ENCODE assay signal across 12 mouse cellular contexts in the genomic region with DNA sequence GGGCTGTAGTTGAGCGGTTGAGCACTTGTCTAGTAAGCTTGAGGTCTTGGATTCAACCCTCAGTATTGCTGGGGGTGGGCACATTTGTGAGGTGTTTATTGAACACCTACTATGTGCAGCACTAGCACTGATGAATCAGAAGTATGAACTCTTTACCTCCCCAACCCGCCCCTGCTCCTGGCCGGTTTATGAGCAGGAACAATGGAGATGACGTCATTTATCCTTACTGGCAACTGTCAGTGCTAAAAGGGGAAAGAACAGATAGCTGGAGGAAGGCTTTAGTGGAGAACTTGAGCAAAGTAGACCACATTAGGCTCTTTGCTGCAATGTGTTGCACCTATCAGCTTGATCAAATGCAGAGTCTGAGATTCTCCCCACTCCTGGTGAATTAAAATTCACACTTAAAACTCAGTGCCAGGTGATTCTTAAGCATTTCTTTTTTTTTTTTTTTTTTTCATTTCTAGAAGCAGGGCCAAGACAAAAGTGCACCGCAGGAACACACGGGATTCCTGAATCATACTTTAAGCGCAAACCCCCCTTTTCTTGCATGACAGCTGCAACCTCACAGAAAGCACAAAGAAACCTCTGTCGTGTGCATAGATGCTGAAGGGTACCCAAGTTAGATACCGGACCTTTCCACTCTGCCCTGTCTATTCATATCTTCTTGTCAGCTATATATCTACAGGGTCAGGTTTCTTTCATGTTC. TPM values are rescaled to one million over a fixed set of nuclear protein-coding genes. Genes with fewer than 3 reads are reported as not detected.
A peak's percentile ranks its signal among the peaks of the same experiment; 100 is the strongest.
DNase-seq lines count a peak whose midpoint lies in the region; ATAC-seq lines count a peak whose summit lies in the region.
"Had no signal": no experiment of that assay in that cellular context is flagged by ENCODE, and none has a peak within 500 bp of the region (broad histone marks: within the 10 kb centered on the region; RNA-seq: fewer than 3 reads in every experiment).

No protein-coding gene starts in this region.

- peak overlapping the region; percentile 75 for H3K27ac ChIP-seq in lung, embryonic 15.5 days
- peak overlapping the region; percentile 57 for H3K27ac ChIP-seq in hindbrain, embryonic 15.5 days (replicated peaks)
- H3K27ac ChIP-seq: left cerebral cortex, adult 2 months had no signal

- no peak overlapping the region for H3K4me3 ChIP-seq in lung, embryonic 15.5 days
- H3K4me3 ChIP-seq in hindbrain, embryonic 15.5 days = no peak overlapping the region
- H3K4me3 ChIP-seq: left cerebral cortex, adult 2 months; megakaryocyte, embryonic 14.5 days had no signal

- H3K27me3 ChIP-seq in lung, embryonic 15.5 days = no peaks in the 10 kb centered on the region
- no peaks in the 10 kb centered on the region for H3K27me3 ChIP-seq in hindbrain, embryonic 15.5 days
- H3K27me3 ChIP-seq: megakaryocyte, embryonic 14.5 days had no signal

- H3K36me3 ChIP-seq in lung, embryonic 15.5 days = no peaks in the 10 kb centered on the region
- H3K36me3 ChIP-seq in hindbrain, embryonic 15.5 days = no peaks in the 10 kb centered on the region

- DNase-seq in cerebellum, adult 9-11 months = peak; percentile 34
- DNase-seq in cerebellum, adult 11-12 months = no peak
- no peak for DNase-seq in lung, postnatal 14 days
- DNase-seq in retina, embryonic 14.5 days (ENCODE audit: low spot score) = peak; percentile 24
- no peak for DNase-seq in urinary bladder, postnatal 25 days (ENCODE audit: low spot score)
- DNase-seq: right cerebral cortex, postnatal 25 days; thymus, postnatal 4 days had no signal

- peaks cover 24% of the 10 kb centered on the region for H3K4me1 ChIP-seq in lung, embryonic 15.5 days
- peaks cover 16% of the 10 kb centered on the region for H3K4me1 ChIP-seq in hindbrain, embryonic 15.5 days (replicated peaks)
- H3K4me1 ChIP-seq: megakaryocyte, embryonic 14.5 days had no signal

- H3K4me2 ChIP-seq in lung, embryonic 15.5 days = 0 out of 2 replicates have a peak overlapping the region, but pooled peaks have one; percentile 26
- no peak overlapping the region for H3K4me2 ChIP-seq in hindbrain, embryonic 15.5 days

- no peak; the same call in 1 of the 2 replicates for ATAC-seq in lung, embryonic 15.5 days (ENCODE audit: borderline replicate concordance, extremely low read depth, low FRiP score, low TSS enrichment)
- no peak for ATAC-seq in hindbrain, embryonic 15.5 days (ENCODE audit: low FRiP score, low read depth)
- no peak for ATAC-seq in erythroblast, adult 5-6 weeks (replicated peaks; ENCODE audit: low FRiP score, poor library complexity, severe bottlenecking)

- 40% methylated on average over 9 of the region's 9 CpGs for WGBS in lung, embryonic 15.5 days
- WGBS in hindbrain, embryonic 15.5 days = 44% methylated on average over 9 of the region's 9 CpGs

- H3K9ac ChIP-seq in lung, embryonic 15.5 days = no peak overlapping the region
- no peak overlapping the region for H3K9ac ChIP-seq in hindbrain, embryonic 15.5 days

- H3K9me3 ChIP-seq in lung, embryonic 15.5 days = no peaks in the 10 kb centered on the region
- H3K9me3 ChIP-seq in hindbrain, embryonic 15.5 days = no peaks in the 10 kb centered on the region
- H3K9me3 ChIP-seq: megakaryocyte, embryonic 14.5 days had no signal

RNA-seq across cellular contexts. Expression of a gene that starts 56.6 kb away (rescaled TPM):
- polyA plus RNA-seq in lung, embryonic 15.5 days (2015; fragmentation: Nextera tagmentation; extraction: Ambion mirVana) = 29.2 and 29.9 TPM in 2 replicates
- 15.8 and 19.4 TPM in 2 replicates for polyA plus RNA-seq in hindbrain, embryonic 15.5 days (2015; fragmentation: Nextera tagmentation; extraction: Ambion mirVana)
- total RNA-seq in erythroblast, adult 5-6 weeks (2015; ENCODE audit: low replicate concordance) = not detected in 2 replicates
- total RNA-seq in erythroblast, adult 5-6 weeks (2017; ENCODE audit: low replicate concordance) = not detected in 2 replicates

Comparison
In these comparisons a context has a peak if more than half of its experiments do, and no peak if none do; other contexts are left out.
1. DNase-seq: peak in cerebellum, adult 9-11 months (single experiment) and retina, embryonic 14.5 days (single experiment); none in cerebellum, adult 11-12 months (single experiment), lung, postnatal 14 days (single experiment) and urinary bladder, postnatal 25 days (single experiment).